In the genomic region with DNA sequence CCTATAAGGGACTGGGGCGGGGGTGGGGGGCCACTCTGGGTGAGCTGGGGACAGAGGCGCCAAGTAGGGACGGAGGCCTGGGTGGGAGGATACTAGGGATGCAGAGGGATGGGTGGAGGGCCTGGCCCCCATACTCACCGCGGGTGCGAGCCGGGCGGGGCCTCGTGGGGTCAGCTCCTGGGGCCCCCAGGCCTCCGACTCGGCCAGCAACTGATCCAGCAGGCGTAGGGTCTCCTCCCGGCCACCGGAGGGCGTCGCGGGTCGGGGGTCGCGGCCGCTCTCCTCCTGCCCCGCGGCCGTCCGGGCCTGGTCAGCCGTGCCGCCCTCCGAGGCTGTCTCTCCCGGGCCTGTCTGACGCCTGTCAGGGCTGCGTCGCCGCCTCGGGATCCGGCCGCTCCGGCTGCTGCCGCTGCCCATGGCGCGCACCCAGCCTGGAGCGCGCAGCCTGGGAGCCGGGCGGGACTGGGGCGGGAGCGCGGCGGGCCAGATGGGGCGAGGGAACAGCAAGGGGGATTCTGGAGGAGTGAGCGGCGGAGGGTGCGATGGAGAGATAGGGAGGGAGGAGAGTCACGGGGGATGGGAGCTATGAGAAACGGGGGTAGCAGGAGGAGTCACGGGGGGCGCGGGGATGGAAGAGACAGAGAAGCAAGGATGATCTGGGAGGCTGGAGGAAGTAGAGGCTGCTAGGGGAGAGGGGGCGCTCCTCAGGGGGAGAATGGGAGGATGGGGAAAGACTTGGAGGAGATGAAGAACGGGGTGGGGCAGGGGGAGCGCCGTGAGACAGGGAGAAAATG, we compare ENCODE assay signal across 8 mouse cellular contexts. TPM values are rescaled to one million over a fixed set of nuclear protein-coding genes. Genes with fewer than 3 reads are reported as not detected.
DNase-seq lines count a peak whose midpoint lies in the region; ATAC-seq and TF ChIP-seq lines count a peak whose summit lies in the region.

No protein-coding gene starts in this region.

- H3K36me3 ChIP-seq in liver, adult 2 months (ENCODE audit: control insufficient read depth, insufficient read depth, low read length): no peaks in the 10 kb centered on the region
- H3K36me3 ChIP-seq in heart, embryonic 10.5 days: no peaks in the 10 kb centered on the region
- H3K36me3 ChIP-seq in stomach, postnatal 0 days (ENCODE audit: control insufficient read depth, insufficient read depth, low read length): no peaks in the 10 kb centered on the region

- ATAC-seq in stomach, postnatal 0 days (ENCODE audit: low FRiP score, low TSS enrichment): peak; percentile 57

- peaks cover 20% of the 10 kb centered on the region for H3K4me1 ChIP-seq in liver, adult 2 months (ENCODE audit: control insufficient read depth, insufficient read depth, low read length)
- H3K4me1 ChIP-seq in brown adipose tissue, adult 24 weeks (ENCODE audit: control insufficient read depth, insufficient read depth, insufficient read length, low read length): peaks cover 3% of the 10 kb centered on the region; the same call in 1 of the 2 replicates
- peaks cover 23% of the 10 kb centered on the region for H3K4me1 ChIP-seq in heart, embryonic 10.5 days
- no peaks in the 10 kb centered on the region; the same call in 1 of the 2 replicates for H3K4me1 ChIP-seq in stomach, postnatal 0 days (replicated peaks; ENCODE audit: control insufficient read depth, insufficient read depth)

- H3K27ac ChIP-seq in liver, adult 2 months (replicated peaks; ENCODE audit: insufficient read depth, low read depth, low read length): peak overlapping the region; percentile 55
- 0 out of 2 replicates have a peak overlapping the region, but pooled peaks have one; percentile 44 for H3K27ac ChIP-seq in brown adipose tissue, adult 24 weeks (replicated peaks; ENCODE audit: low read depth, low read length)
- peak overlapping the region; percentile 69 for H3K27ac ChIP-seq in heart, embryonic 10.5 days
- peak overlapping the region; percentile 65 for H3K27ac ChIP-seq in stomach, postnatal 0 days (replicated peaks)

- H3K27me3 ChIP-seq in liver, adult 2 months (ENCODE audit: control insufficient read depth, insufficient read depth, low read length): no peaks in the 10 kb centered on the region
- H3K27me3 ChIP-seq in heart, embryonic 10.5 days (ENCODE audit: insufficient read depth, poor library complexity, severe bottlenecking): peaks cover 66% of the 10 kb centered on the region
- no peaks in the 10 kb centered on the region for H3K27me3 ChIP-seq in stomach, postnatal 0 days (ENCODE audit: control insufficient read depth, insufficient read depth, low read length)

- H3K4me3 ChIP-seq in liver, adult 2 months (ENCODE audit: insufficient read depth, low read depth, low read length): peak overlapping the region; percentile 78
- peak overlapping the region; percentile 62 for H3K4me3 ChIP-seq in brown adipose tissue, adult 24 weeks (ENCODE audit: insufficient read depth, low read depth, low read length)
- H3K4me3 ChIP-seq in heart, embryonic 10.5 days: peak overlapping the region; percentile 64
- peak overlapping the region; percentile 54 for H3K4me3 ChIP-seq in stomach, postnatal 0 days (ENCODE audit: low read depth, low read length)

- TF ChIP-seq EP300 in stomach, postnatal 0 days (optimal IDR thresholded peaks at IDR 0.05): no peak

- no peak for TF ChIP-seq POLR2A in liver, adult 2 months (IDR thresholded peaks at IDR 0.05; ENCODE audit: extremely low read depth, insufficient read depth, low read length)

- H3K9ac ChIP-seq in liver, adult 2 months (ENCODE audit: low read depth, low read length): peak overlapping the region; percentile 95
- H3K9ac ChIP-seq in stomach, postnatal 0 days (ENCODE audit: low read length): peak overlapping the region; percentile 68

- H3K9me3 ChIP-seq in heart, embryonic 10.5 days: no peaks in the 10 kb centered on the region
- H3K9me3 ChIP-seq in stomach, postnatal 0 days (ENCODE audit: control insufficient read depth, low read length): no peaks in the 10 kb centered on the region

- 7% methylated on average over 61 of the region's 61 CpGs for WGBS in liver, adult 2 months
- 2% methylated on average over 59 of the region's 61 CpGs for WGBS in heart, embryonic 10.5 days
- WGBS in stomach, postnatal 0 days: 2% methylated on average over 50 of the region's 61 CpGs

- peaks cover 4% of the 10 kb centered on the region; the same call in 1 of the 2 replicates for H3K79me2 ChIP-seq in liver, adult 2 months (ENCODE audit: control insufficient read depth, insufficient read depth, low read length)

- TF ChIP-seq CTCF in liver, adult 2 months (IDR thresholded peaks at IDR 0.05; ENCODE audit: low read depth, low read length): peak; percentile 23; the same call in 1 of the 2 replicates
- peak; percentile 36; the same call in 1 of the 2 replicates for TF ChIP-seq CTCF in stomach, postnatal 0 days (IDR thresholded peaks at IDR 0.05; ENCODE audit: low read depth)

- no peak for DNase-seq in liver, adult 2 months (ENCODE audit: extremely low read depth, low read depth, low spot score)
- no peak for DNase-seq in liver
- DNase-seq in heart, embryonic 10.5 days (ENCODE audit: low spot score): no peak
- peak; percentile 64 for DNase-seq in kidney, postnatal 10 days
- DNase-seq in lung, postnatal 4 days: peak; percentile 47 to 56
- peak; percentile 38 for DNase-seq in stomach, postnatal 0 days (ENCODE audit: low spot score)
- no peak for DNase-seq in adipocyte (ENCODE audit: low spot score)

- H3K4me2 ChIP-seq in stomach, postnatal 0 days (replicated peaks; ENCODE audit: low read depth): peak overlapping the region; percentile 89

RNA-seq across cellular contexts. Expression of gene Cys1, which starts 0.9 kb away (rescaled TPM):
- 2.8 and 3.1 TPM in 2 replicates for total RNA-seq in liver, adult 2 months (2014; rRNA removed)
- 4.3 and 5.3 TPM in 2 replicates for polyA plus RNA-seq in liver, adult 2 months (2012; rRNA removed)
- 1.6 and 2.7 TPM in 2 replicates for polyA plus RNA-seq in brown adipose tissue, adult 24 weeks (2012; ENCODE audit: insufficient read depth, insufficient read length, missing spikeins)
- polyA plus RNA-seq in heart, embryonic 10.5 days (2016; fragmentation: Nextera tagmentation; extraction: Ambion mirVana): 0.28 and 0.34 TPM in 2 replicates
- 1.4 and 1.9 TPM in 2 replicates for polyA plus RNA-seq in stomach, postnatal 0 days (2015; fragmentation: Nextera tagmentation; extraction: Ambion mirVana)

RNA-seq across cellular contexts. Expression of gene Rrm2, which starts 27.4 kb away (rescaled TPM):
- 2.8 and 3.8 TPM in 2 replicates for total RNA-seq in liver, adult 2 months (2014; rRNA removed)
- polyA plus RNA-seq in liver, adult 2 months (2012; rRNA removed): 0.80 TPM in 2 replicates
- 0.63 TPM in 2 replicates for polyA plus RNA-seq in brown adipose tissue, adult 24 weeks (2012; ENCODE audit: insufficient read depth, insufficient read length, missing spikeins)
- 307 TPM in 2 replicates for polyA plus RNA-seq in heart, embryonic 10.5 days (2016; fragmentation: Nextera tagmentation; extraction: Ambion mirVana)
- polyA plus RNA-seq in stomach, postnatal 0 days (2015; fragmentation: Nextera tagmentation; extraction: Ambion mirVana): 38.0 and 41.2 TPM in 2 replicates

RNA-seq across cellular contexts. Expression of gene Klf11, which starts 29.6 kb away (rescaled TPM):
- total RNA-seq in liver, adult 2 months (2014; rRNA removed): 5.9 and 9.9 TPM in 2 replicates
- polyA plus RNA-seq in liver, adult 2 months (2012; rRNA removed): 2.8 and 3.5 TPM in 2 replicates
- polyA plus RNA-seq in brown adipose tissue, adult 24 weeks (2012; ENCODE audit: insufficient read depth, insufficient read length, missing spikeins): 6.0 and 7.7 TPM in 2 replicates
- 12.0 and 16.2 TPM in 2 replicates for polyA plus RNA-seq in heart, embryonic 10.5 days (2016; fragmentation: Nextera tagmentation; extraction: Ambion mirVana)
- polyA plus RNA-seq in stomach, postnatal 0 days (2015; fragmentation: Nextera tagmentation; extraction: Ambion mirVana): 9.8 and 11.3 TPM in 2 replicates

Comparison
In these comparisons a context has a peak if more than half of its experiments do, and no peak if none do; other contexts are left out.
1. DNase-seq: peak in kidney, postnatal 10 days (single experiment), lung, postnatal 4 days (2 of 2) and stomach, postnatal 0 days (single experiment); none in liver, adult 2 months (single experiment), liver (single experiment), heart, embryonic 10.5 days (single experiment) and adipocyte (single experiment).
2. RNA of gene Rrm2, which starts 27.4 kb away (polyA plus RNA-seq): 307 TPM in heart, embryonic 10.5 days and 38.0 to 41.2 TPM in stomach, postnatal 0 days; 0.80 TPM in liver, adult 2 months and 0.63 TPM in brown adipose tissue, adult 24 weeks; every median in the first group is over 10 times any median in the second.
3. Peak in every context shown above with its lines, with median percentiles within 50 percentile points of each other: H3K27ac ChIP-seq and H3K4me3 ChIP-seq.